Mouse (Mus musculus) liver, postnatal 0 days (tissue): Measurements from ENCODE around the gene Gpr160. TPM values are rescaled to one million over a fixed set of nuclear protein-coding genes. Genes with fewer than 3 reads are reported as not detected.

ENCODE experiments used
- ATAC-seq: fragments of 200-750 bp; cut with Nextera tagmentation; 2 replicates; pipeline ENCODE4 v1.8.0; 2017; ENCODE audit warnings: mild to moderate bottlenecking, moderate library complexity
- DNase-seq: peaks from one replicate; pipeline ENCODE4 v3.0.0-alpha.2; 2016
- H3K27ac ChIP-seq: fragments of 300-500 bp; sonication (generic); 2 replicates; pipeline ENCODE4 v1.5.1; 2014; ENCODE audit warnings: antibody characterized with exemption, moderate library complexity, mild to moderate bottlenecking, low read depth
- H3K27me3 ChIP-seq: fragments of 300-500 bp; sonication (generic); 2 replicates; pipeline ENCODE4 v1.6.1; 2014; ENCODE audit warnings: low read length, control low read depth, mixed read lengths; ENCODE audit not compliant: insufficient read depth
- H3K36me3 ChIP-seq: fragments of 300-500 bp; sonication (generic); replicated peaks from 2 replicates; pipeline ENCODE4 v1.6.1; 2014; ENCODE audit warnings: mild to moderate bottlenecking, control low read depth, low read length, moderate library complexity, mixed read lengths; ENCODE audit not compliant: insufficient read depth
- H3K4me1 ChIP-seq: fragments of 300-500 bp; sonication (generic); 2 replicates; pipeline ENCODE4 v1.6.1; 2014; ENCODE audit warnings: antibody characterized with exemption, mild to moderate bottlenecking, control low read depth; ENCODE audit not compliant: insufficient read depth
- H3K4me2 ChIP-seq: fragments of 300-500 bp; sonication (generic); 2 replicates; pipeline ENCODE4 v1.6.1; 2014; ENCODE audit warnings: low read depth, mild to moderate bottlenecking, low read length, moderate library complexity, mixed read lengths
- H3K4me3 ChIP-seq: fragments of 300-500 bp; sonication (generic); 2 replicates; pipeline ENCODE4 v1.5.1; 2014; ENCODE audit warnings: low read depth, low read length
- H3K9ac ChIP-seq: fragments of 300-500 bp; sonication (generic); replicated peaks from 2 replicates; pipeline ENCODE4 v1.6.1; 2014; ENCODE audit warnings: mild to moderate bottlenecking, moderate library complexity
- H3K9me3 ChIP-seq: fragments of 300-500 bp; sonication (generic); 2 replicates; pipeline ENCODE4 v1.6.1; 2016; ENCODE audit warnings: mild to moderate bottlenecking, control low read depth, low read length, mixed read lengths
- CTCF ChIP-seq: sonication (generic); IDR thresholded peaks from 2 replicates; pipeline ENCODE4 v1.5.1; 2016; ENCODE audit warnings: antibody characterized with exemption, low read depth
- EP300 ChIP-seq: IDR thresholded peaks from 2 replicates; pipeline ENCODE4 v1.6.1; 2016; ENCODE audit warnings: antibody characterized with exemption, low read depth, mild to moderate bottlenecking
- WGBS: fragments of 180-500 bp; shearing (Covaris S2); extraction: QIAGEN DNeasy Blood & Tissue Kit; methylation state at CpG from one replicate; pipeline ENCODE4 v1.1.7; 2014; ENCODE audit not compliant: insufficient replicate concordance; 5-methylcytosine and 5-hydroxymethylcytosine counted together
- polyA plus RNA-seq: library from polyadenylated mRNA; unstranded; fragments of >200 nt; fragmentation: Nextera tagmentation; extraction: Ambion mirVana; gene quantifications from 2 replicates; pipeline ENCODE4 v1.2.1, GENCODE M21; 2015

The Gpr160 gene
- polyA plus RNA-seq, 1 experiment from 2014 or later, result 5.4 TPM

DNA sequence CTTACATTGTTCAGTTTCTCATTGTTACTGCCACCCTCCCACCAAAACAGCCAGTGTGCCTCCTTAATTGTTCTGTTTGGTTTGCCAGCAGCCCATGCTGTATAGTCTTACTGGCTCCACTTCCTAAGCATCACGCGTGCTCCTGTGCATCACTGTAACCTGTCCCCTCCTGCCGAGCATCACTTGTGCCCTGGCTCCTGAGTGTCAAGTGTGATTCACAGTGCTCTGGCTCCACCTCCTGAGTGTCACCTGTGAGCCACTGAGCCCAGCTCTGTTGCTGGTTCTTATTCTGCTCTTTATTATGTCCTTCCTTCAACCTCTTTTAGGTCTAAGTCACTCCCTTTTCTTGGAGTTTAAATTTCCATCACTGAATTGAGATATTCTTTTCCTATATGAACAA, 31.7 kb downstream of the Gpr160 start:
- Histone ChIP-seq H3K4me3 (no peak overlapping the region), H3K9me3 (no peaks in the 10 kb centered on the region), H3K27ac (no peak overlapping the region), H3K36me3 (0 out of 2 replicates have a peak, but pooled peaks cover 3% of the 10 kb centered on the region), H3K27me3 (no peaks in the 10 kb centered on the region), H3K9ac (no peak overlapping the region), H3K4me1 (no peaks in the 10 kb centered on the region), H3K4me2 (no peak overlapping the region)
- ATAC-seq (no peak), DNase-seq (no peak)
- no peak for TF ChIP-seq EP300
- no peak for TF ChIP-seq CTCF
- 83% methylated on average over 3 of the region's 3 CpGs for WGBS

DNA sequence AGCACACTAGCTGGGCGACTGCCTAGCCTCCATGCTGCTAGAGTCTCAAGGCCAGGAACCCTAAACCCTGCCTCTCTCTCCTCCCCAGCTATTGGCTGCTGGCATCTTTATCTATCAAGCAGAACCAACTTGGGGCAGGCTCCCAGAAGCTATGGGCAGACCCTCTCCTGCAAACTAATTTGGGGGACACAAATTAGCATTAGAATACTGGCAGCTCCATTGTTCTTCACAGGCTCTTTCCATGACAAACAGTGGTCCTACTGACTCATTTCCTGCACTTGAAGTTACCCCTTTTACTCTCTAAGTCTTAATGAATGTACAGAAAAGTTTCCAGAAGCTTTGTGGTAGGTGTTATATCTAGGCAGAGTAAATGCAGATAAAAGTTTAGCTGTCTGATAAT, 33.3 kb downstream of the Gpr160 start:
- no peak for ATAC-seq
- no peak for DNase-seq
- Histone ChIP-seq H3K36me3 (0 out of 2 replicates have a peak, but pooled peaks cover 3% of the 10 kb centered on the region), H3K27me3 (no peaks in the 10 kb centered on the region), H3K9ac (no peak overlapping the region), H3K4me1 (no peaks in the 10 kb centered on the region), H3K9me3 (no peaks in the 10 kb centered on the region), H3K4me3 (no peak overlapping the region), H3K27ac (no peak overlapping the region), H3K4me2 (no peak overlapping the region)
- TF ChIP-seq CTCF (no peak), EP300 (no peak)
- WGBS, result 63% methylated on average over 1 of the region's 1 CpGs

DNA sequence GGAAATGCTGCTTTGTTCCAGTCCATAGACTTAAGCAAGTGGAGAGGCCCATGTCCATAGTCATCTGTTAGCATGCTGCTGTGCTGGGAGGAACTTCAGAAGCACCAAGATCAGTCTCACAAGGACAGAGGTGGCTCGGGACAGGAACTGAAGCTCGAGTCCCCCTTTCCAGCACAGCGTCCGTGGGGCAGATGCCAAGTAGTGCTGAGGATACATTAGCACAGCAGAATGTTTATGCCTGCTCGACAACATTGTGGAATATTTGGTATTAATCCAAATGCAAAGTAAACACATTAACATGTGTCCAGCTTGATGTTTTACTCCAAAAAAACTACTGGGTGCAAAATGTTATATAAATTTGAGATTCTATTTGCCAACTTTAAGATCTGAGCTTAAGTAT, 41.0 kb downstream of the Gpr160 start:
- Histone ChIP-seq H3K9ac (no peak overlapping the region), H3K27me3 (no peaks in the 10 kb centered on the region), H3K4me2 (no peak overlapping the region), H3K27ac (no peak overlapping the region), H3K9me3 (no peaks in the 10 kb centered on the region), H3K36me3 (peaks cover 26% of the 10 kb centered on the region), H3K4me1 (no peaks in the 10 kb centered on the region), H3K4me3 (no peak overlapping the region)
- DNase-seq, result no peak
- TF ChIP-seq EP300 (no peak), CTCF (no peak)
- 77% methylated on average over 5 of the region's 5 CpGs for WGBS
- ATAC-seq, result no peak

DNA sequence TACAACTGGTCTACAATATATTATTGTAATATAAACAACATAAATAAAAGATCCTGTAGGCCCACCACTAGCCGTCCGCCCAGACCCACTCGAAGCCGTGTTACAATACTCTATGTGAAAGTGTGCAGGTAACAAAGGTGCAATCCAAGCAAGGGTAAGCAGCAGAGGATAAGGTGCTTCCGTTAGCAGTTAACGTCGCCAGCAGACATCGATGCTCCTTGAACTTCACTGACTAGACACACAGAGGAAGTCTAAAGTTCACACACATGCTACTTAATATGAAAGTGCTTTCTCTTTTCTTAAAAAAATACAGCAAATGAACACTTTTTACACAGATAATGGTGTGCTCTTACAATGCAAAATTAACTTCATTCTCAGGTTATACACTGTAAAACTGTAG, 43.7 kb downstream of the Gpr160 start:
- Histone ChIP-seq H3K36me3 (peaks cover 28% of the 10 kb centered on the region), H3K4me1 (no peaks in the 10 kb centered on the region), H3K27ac (no peak overlapping the region), H3K27me3 (no peaks in the 10 kb centered on the region), H3K4me2 (no peak overlapping the region), H3K9me3 (no peaks in the 10 kb centered on the region), H3K9ac (no peak overlapping the region), H3K4me3 (no peak overlapping the region)
- no peak for ATAC-seq
- DNase-seq, result no peak
- WGBS, result 92% methylated on average over 8 of the region's 8 CpGs
- TF ChIP-seq CTCF (no peak), EP300 (no peak)

DNA sequence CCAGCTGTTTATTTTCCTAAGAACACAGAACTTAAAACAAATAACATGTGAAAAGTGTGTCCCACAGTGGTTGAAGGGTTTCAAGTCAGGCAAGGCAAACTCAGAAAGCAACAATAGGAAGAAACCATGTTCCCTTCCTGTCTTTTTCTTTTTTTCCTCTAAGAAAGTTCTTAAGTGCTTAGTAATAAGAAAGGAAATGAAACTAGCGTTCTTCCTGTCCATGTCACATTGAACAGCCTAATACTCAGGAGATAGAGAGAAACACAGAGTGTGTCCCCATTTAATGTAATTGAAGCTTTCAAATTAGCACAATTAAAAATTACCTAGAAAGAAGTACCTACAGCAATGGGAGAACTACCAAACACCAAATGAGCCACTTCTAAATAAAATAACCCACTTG, 48.9 kb downstream of the Gpr160 start:
- H3K27me3 ChIP-seq, result no peaks in the 10 kb centered on the region
- no peak overlapping the region for H3K4me3 ChIP-seq
- DNase-seq (no peak), ATAC-seq (no peak)
- no peak overlapping the region for H3K4me2 ChIP-seq
- H3K4me1 ChIP-seq, result no peaks in the 10 kb centered on the region
- WGBS, result 71% methylated on average over 1 of the region's 1 CpGs
- TF ChIP-seq EP300 (no peak), CTCF (no peak)
- no peak overlapping the region for H3K27ac ChIP-seq
- peaks cover 44% of the 10 kb centered on the region for H3K36me3 ChIP-seq
- no peak overlapping the region for H3K9ac ChIP-seq
- no peaks in the 10 kb centered on the region for H3K9me3 ChIP-seq

DNA sequence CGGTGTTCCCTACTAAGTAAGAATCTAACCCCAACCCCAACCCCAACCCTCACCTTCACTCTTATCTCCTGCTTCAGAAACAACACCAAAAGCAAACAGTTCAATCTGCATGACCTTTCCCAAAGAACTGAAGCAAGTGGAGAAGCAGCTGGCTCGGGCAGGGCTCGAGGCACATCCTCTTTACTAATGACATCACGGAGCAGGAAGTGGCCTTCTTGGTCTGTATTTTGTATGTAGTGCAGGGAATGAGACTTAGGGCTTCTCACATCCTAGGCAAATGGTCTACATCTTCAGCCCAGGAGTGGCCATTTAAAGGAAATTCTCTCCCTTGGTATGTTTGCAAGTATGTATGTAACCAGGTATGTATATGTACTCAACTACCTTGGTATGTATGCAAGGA, 61.4 kb downstream of the Gpr160 start:
- no peaks in the 10 kb centered on the region; the same call in 1 of the 2 replicates for H3K4me1 ChIP-seq
- no peak overlapping the region for H3K4me2 ChIP-seq
- H3K4me3 ChIP-seq, result no peak overlapping the region
- peaks cover 57% of the 10 kb centered on the region for H3K36me3 ChIP-seq
- H3K9ac ChIP-seq, result no peak overlapping the region
- H3K27ac ChIP-seq, result no peak overlapping the region
- 51% methylated on average over 4 of the region's 4 CpGs for WGBS
- H3K27me3 ChIP-seq, result no peaks in the 10 kb centered on the region
- no peak for ATAC-seq
- no peak for DNase-seq
- TF ChIP-seq CTCF (no peak), EP300 (no peak)
- peaks cover 6% of the 10 kb centered on the region; the same call in 1 of the 2 replicates for H3K9me3 ChIP-seq

DNA sequence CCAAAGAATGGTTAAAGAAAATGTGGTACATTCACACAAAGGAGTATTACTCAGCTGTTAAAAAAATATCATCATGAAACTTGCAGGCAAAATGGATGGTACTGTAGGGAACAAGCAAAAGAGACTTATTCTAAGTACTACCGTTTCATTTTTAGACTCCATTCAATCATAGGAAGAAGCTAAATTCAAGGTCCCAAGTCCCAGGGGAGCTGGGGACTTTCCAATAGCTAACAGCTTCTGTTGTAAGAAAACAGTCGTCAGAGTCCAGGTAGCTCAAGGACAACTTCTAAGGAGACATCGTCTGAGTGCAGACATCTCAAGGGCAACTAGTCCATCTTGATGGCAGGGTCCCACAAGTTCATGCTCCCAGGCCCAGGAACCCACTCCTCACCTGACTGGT, 71.9 kb downstream of the Gpr160 start:
- H3K36me3 ChIP-seq, result peaks cover 22% of the 10 kb centered on the region
- no peak for DNase-seq
- no peak overlapping the region for H3K4me3 ChIP-seq
- no peaks in the 10 kb centered on the region for H3K9me3 ChIP-seq
- 87% methylated on average over 3 of the region's 3 CpGs for WGBS
- no peak overlapping the region for H3K4me2 ChIP-seq
- H3K27ac ChIP-seq, result no peak overlapping the region
- TF ChIP-seq CTCF, result no peak
- no peak for TF ChIP-seq EP300
- H3K9ac ChIP-seq, result no peak overlapping the region
- no peak for ATAC-seq
- H3K4me1 ChIP-seq, result no peaks in the 10 kb centered on the region
- H3K27me3 ChIP-seq, result no peaks in the 10 kb centered on the region
